Mouse (Mus musculus) E14TG2a.4 (cell line): ENCODE results near the gene Mylk2.

Experiments
- CTCF ChIP-seq: conservative IDR thresholded peaks from 2 replicates; pipeline ENCODE4 v1.5.1; 2014; ENCODE audit warnings: low read length
- NANOG ChIP-seq: IDR thresholded peaks from 2 replicates; pipeline ENCODE4 v1.6.1; 2014; ENCODE audit warnings: borderline replicate concordance, low read length, mixed read lengths
- POU5F1 ChIP-seq: IDR thresholded peaks from 2 replicates; pipeline ENCODE4 v1.6.1; 2014; ENCODE audit warnings: low read length, borderline replicate concordance

GRCm38 (mm10) chr2:152909848-152910247 lies 1.3 kb upstream of the Mylk2 start:
- TF ChIP-seq CTCF (no peak), POU5F1 (no peak), NANOG (no peak)
